Mouse (Mus musculus) lung, embryonic 15.5 days (tissue): ENCODE measurements at regions not wholly inside any gene's neighbourhood (a gene's known extent, or its start where the extent isn't known, plus 50 kb on each side); places are given as distances from the start of the nearest gene placed in this dataset.
A peak's percentile ranks its signal among the peaks of the same experiment; 100 is the strongest.

ENCODE experiments used
- ATAC-seq: fragments of 200-750 bp; cut with Nextera tagmentation; 2 replicates; pipeline ENCODE4 v1.8.0; 2017; ENCODE audit warnings: moderate number of reproducible peaks, borderline replicate concordance; ENCODE audit not compliant: low FRiP score, low TSS enrichment; ENCODE audit errors: extremely low read depth
- H3K27ac ChIP-seq: fragments of 300-500 bp; sonication (generic); 2 replicates; pipeline ENCODE4 v1.5.1; 2015; ENCODE audit warnings: moderate library complexity, mild to moderate bottlenecking, inconsistent platforms
- H3K27me3 ChIP-seq: fragments of 300-500 bp; sonication (generic); 2 replicates; pipeline ENCODE4 v1.6.1; 2015; ENCODE audit warnings: inconsistent platforms
- H3K36me3 ChIP-seq: fragments of 300-500 bp; sonication (generic); 2 replicates; pipeline ENCODE4 v1.6.1; 2015; ENCODE audit warnings: inconsistent platforms
- H3K4me1 ChIP-seq: fragments of 300-500 bp; sonication (generic); 2 replicates; pipeline ENCODE4 v1.6.1; 2015; ENCODE audit warnings: inconsistent platforms
- H3K4me2 ChIP-seq: fragments of 300-500 bp; sonication (generic); 2 replicates; pipeline ENCODE4 v1.6.1; 2015; ENCODE audit warnings: inconsistent platforms, mild to moderate bottlenecking, moderate library complexity
- H3K4me3 ChIP-seq: fragments of 300-500 bp; sonication (generic); 2 replicates; pipeline ENCODE4 v1.5.1; 2015; ENCODE audit warnings: mild to moderate bottlenecking, inconsistent platforms
- H3K9ac ChIP-seq: fragments of 300-500 bp; sonication (generic); 2 replicates; pipeline ENCODE4 v1.6.1; 2015; ENCODE audit warnings: inconsistent platforms
- H3K9me3 ChIP-seq: fragments of 300-500 bp; sonication (generic); 2 replicates; pipeline ENCODE4 v1.6.1; 2016; ENCODE audit warnings: inconsistent platforms
- WGBS: fragments of 180-500 bp; shearing (Covaris S2); methylation state at CpG from one replicate; pipeline ENCODE4 v1.1.7; 2015; 5-methylcytosine and 5-hydroxymethylcytosine counted together

DNA sequence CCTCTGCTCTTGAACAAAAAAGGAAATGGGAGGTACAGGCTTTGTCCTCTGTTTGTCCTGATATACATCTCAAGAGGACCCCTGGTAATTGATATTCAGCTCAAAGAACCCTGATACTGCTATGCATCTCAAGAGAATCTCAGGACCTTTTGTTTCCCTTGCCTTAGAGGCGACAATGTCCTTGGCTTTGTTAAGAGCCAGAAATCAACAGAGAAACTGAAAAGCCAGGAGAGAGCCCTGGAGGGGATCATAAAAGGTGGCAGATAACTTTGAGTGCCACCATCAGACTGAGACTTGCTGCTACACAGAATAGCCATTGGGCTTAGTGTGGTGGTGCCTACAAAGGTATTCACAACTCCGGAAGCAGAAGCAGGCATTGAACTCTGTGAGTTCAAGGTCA, 74.3 kb upstream of the Gadd45a start:
- no peak for ATAC-seq
- Histone ChIP-seq H3K4me2 (no peak overlapping the region), H3K36me3 (no peaks in the 10 kb centered on the region), H3K4me3 (no peak overlapping the region), H3K9me3 (no peaks in the 10 kb centered on the region), H3K27me3 (no peaks in the 10 kb centered on the region; the same call in 1 of the 2 replicates), H3K9ac (no peak overlapping the region), H3K27ac (no peak overlapping the region), H3K4me1 (peaks cover 4% of the 10 kb centered on the region; the same call in 1 of the 2 replicates)
- WGBS = 64% methylated on average over 2 of the region's 2 CpGs

DNA sequence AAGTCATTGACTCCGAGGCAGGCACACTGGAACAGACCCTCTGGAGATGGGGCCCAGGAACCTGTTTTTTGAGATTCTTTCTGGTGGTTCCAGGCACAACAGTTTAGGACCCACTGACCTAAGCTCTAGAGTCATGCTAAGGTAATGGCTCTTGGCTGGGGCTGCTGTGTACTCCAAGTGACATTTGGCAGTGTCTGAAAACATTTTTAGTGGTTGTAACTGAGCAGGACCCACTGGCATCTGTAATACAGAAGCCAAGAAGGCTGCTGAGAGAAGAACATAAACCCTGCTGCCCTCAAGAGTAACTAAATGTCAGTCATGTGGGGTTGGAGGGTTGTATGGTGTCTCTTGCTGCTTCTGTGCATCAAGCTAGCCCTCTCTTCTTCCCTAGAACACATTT, 73.1 kb upstream of the Gadd45a start:
- H3K4me2 ChIP-seq = no peak overlapping the region
- no peaks in the 10 kb centered on the region for H3K36me3 ChIP-seq
- H3K27ac ChIP-seq = no peak overlapping the region
- no peak overlapping the region for H3K9ac ChIP-seq
- 64% methylated on average over 1 of the region's 1 CpGs for WGBS
- no peaks in the 10 kb centered on the region; the same call in 1 of the 2 replicates for H3K27me3 ChIP-seq
- no peak for ATAC-seq
- peaks cover 4% of the 10 kb centered on the region; the same call in 1 of the 2 replicates for H3K4me1 ChIP-seq
- no peaks in the 10 kb centered on the region for H3K9me3 ChIP-seq
- H3K4me3 ChIP-seq = no peak overlapping the region

DNA sequence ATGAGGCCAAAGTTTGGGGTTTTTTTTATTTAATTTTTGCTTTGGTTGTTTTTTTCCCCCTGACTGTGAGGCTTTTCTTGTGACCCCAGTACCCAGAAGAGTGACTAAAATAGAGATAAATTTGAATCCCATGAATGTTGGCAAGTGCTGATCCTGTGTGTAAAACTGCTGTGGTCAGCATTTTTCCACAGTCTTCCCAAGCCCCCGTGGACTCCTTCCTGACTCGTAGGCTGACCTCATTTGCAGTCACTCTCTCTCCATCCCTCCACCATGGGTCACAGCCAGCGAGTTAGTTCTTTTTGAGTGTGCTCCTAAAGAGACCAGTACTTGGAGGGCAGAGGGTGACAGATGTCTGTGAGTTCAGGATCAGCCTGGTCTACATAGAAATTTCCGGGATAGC, 72.5 kb upstream of the Gadd45a start:
- Histone ChIP-seq H3K9ac (no peak overlapping the region), H3K36me3 (no peaks in the 10 kb centered on the region), H3K27me3 (no peaks in the 10 kb centered on the region; the same call in 1 of the 2 replicates), H3K4me3 (no peak overlapping the region), H3K4me1 (peaks cover 4% of the 10 kb centered on the region; the same call in 1 of the 2 replicates), H3K9me3 (no peaks in the 10 kb centered on the region), H3K27ac (no peak overlapping the region), H3K4me2 (no peak overlapping the region)
- 42% methylated on average over 4 of the region's 4 CpGs for WGBS
- no peak for ATAC-seq

DNA sequence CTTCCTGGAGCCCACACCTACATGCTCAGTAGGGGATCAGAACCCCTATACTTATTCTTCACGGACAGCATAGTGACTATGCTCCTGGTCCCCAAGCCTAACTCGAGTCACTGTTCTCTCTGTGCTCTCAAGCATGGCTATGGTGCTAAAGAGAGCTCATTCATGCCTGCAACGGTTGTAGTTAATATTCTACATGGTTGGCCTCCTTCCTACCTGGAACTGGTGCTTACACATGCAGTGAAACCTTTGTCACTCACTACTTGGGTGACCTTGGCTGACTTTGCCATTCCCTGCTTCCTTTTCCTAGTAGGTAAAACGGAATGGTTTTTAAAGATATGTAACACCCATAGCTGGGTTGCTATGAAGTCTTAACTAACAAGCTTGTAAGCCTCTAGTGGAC, 70.3 kb upstream of the Gadd45a start:
- Histone ChIP-seq H3K9ac (no peak overlapping the region), H3K27me3 (no peaks in the 10 kb centered on the region; the same call in 1 of the 2 replicates), H3K4me1 (peaks cover 5% of the 10 kb centered on the region), H3K4me3 (no peak overlapping the region), H3K36me3 (no peaks in the 10 kb centered on the region), H3K27ac (no peak overlapping the region), H3K4me2 (no peak overlapping the region), H3K9me3 (no peaks in the 10 kb centered on the region)
- WGBS = 71% methylated on average over 4 of the region's 4 CpGs
- ATAC-seq = no peak

DNA sequence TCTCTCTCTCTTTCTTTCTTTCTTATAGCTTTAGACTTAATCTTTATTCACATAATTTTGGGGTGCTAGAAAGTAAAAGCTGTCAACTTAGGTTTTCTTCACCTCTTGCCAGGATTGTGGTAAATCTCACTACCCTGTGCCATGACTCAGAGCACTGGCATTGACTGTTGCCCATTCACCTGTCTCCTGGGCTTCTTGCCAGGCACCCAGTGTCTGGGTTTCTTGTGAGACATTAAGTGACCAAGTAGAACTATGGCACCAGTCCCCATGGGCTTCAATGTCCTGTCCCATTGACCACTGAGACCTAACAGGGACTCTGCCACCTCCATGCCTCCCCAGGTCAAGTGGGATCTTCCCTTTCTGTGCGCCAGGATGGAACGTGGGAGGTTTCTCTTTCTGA, 69.2 kb upstream of the Gadd45a start:
- Histone ChIP-seq H3K4me2 (no peak overlapping the region), H3K9me3 (no peaks in the 10 kb centered on the region), H3K27me3 (no peaks in the 10 kb centered on the region), H3K4me1 (peaks cover 13% of the 10 kb centered on the region), H3K27ac (no peak overlapping the region), H3K4me3 (no peak overlapping the region), H3K9ac (no peak overlapping the region), H3K36me3 (no peaks in the 10 kb centered on the region)
- no peak for ATAC-seq
- 90% methylated on average over 2 of the region's 2 CpGs for WGBS

DNA sequence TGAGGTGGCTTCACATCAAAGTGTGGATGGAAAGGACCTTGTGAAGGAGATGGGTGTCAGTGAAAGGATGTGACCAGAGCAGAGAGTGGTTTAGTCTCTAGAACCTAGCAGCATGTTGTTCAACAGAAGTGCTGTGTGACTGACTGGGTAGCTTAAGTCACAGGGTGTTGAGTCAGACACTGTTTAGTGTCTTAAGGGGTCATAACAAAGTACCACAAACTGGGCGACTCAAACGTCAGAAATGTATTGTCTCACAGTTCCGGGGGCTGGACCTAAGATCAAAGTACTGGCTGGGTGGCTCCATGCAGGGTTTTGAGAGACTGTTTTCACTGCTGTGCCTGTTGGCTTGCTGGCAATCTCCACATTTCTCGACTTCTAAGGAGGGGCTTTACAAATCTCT, 68.1 kb upstream of the Gadd45a start:
- Histone ChIP-seq H3K4me1 (peaks cover 13% of the 10 kb centered on the region), H3K27ac (no peak overlapping the region), H3K36me3 (no peaks in the 10 kb centered on the region), H3K9me3 (no peaks in the 10 kb centered on the region), H3K4me2 (no peak overlapping the region), H3K4me3 (no peak overlapping the region), H3K27me3 (no peaks in the 10 kb centered on the region), H3K9ac (no peak overlapping the region)
- ATAC-seq = no peak
- 7% methylated on average over 4 of the region's 4 CpGs for WGBS

DNA sequence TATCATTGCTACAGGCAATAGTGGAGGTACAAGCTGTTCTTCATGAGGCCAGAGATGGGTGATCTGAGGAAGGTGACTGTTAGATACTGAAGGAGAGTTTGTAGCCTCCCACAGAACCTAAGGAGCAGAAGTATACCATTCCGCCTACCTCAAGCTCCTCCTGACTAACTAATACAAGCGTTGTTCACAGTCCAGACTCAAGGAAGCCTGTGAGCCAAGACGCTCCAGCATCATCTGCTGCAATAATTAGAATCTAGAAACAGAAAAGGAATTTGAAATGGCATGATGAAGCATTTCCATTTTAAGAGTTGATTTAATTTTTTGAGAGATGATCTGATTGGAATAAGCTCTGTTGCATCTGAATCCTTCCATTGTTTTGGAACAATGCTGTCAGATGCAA, 66.9 kb upstream of the Gadd45a start:
- no peak for ATAC-seq

DNA sequence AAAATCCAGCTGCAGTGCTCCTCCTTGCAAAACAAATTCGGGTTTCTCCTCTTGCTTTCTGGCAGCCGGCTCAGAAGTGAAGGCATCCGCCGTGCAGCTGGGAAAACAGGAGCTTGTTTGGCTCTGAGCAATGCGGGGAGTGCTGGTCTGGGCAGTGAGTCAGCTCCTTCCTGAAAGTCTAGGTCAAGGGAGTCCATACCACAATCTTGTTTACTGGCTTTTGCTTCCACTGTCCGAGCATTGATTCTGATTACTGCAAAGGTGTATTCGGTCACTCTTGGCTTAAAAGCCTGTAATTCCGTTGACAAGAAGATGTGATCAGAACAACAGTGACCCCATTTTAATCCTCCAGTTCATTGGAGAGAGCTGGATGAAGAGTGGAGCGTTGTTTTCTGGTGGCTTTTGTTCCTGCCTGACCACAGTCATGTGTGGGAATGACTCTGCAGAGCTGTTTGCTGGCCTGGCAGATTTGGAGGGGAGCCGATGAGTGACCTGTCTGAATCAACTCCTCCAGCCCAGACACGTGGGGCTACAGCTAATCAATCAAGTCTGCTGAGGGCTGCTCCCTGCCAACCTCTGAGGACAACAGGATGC, 65.4 kb upstream of the Gadd45a start:
- ATAC-seq = peak; percentile 79
- Histone ChIP-seq H3K4me2 (peak overlapping the region; percentile 17; the same call in 1 of the 2 replicates), H3K9ac (no peak overlapping the region), H3K27me3 (no peaks in the 10 kb centered on the region), H3K36me3 (no peaks in the 10 kb centered on the region), H3K9me3 (no peaks in the 10 kb centered on the region), H3K27ac (0 out of 2 replicates have a peak overlapping the region, but pooled peaks have one; percentile 26), H3K4me1 (peaks cover 13% of the 10 kb centered on the region), H3K4me3 (no peak overlapping the region)
- 20% methylated on average over 11 of the region's 11 CpGs for whole genome bisulfite sequencing

More for the DNA sequence above, 66.9 kb upstream of the Gadd45a start:
- 84% methylated on average over 3 of the region's 3 CpGs for WGBS
- H3K4me2 ChIP-seq = no peak overlapping the region
- no peak overlapping the region for H3K9ac ChIP-seq
- no peaks in the 10 kb centered on the region for H3K9me3 ChIP-seq
- H3K4me3 ChIP-seq = no peak overlapping the region
- no peaks in the 10 kb centered on the region for H3K36me3 ChIP-seq
- no peak overlapping the region for H3K27ac ChIP-seq
- peaks cover 13% of the 10 kb centered on the region for H3K4me1 ChIP-seq
- H3K27me3 ChIP-seq = no peaks in the 10 kb centered on the region

DNA sequence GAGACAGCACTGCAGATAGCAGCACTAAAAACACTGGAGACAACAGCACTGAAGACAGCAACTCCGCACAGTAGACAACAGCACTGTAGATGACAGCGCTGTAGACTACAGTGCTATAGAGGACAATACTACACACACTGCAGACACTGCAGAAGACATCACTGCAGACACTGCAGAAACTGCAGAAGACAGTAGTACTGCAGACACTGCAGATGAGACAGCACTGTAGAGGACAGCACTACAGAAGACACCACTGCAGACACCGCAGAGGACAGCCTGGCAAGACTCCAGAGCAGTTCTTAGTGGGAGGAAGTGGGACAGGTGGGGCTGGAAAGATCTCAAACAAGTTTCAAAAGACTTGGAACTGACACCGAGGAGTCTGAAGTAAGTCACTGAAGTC, 64.8 kb upstream of the Gadd45a start:
- no peak overlapping the region for H3K9ac ChIP-seq
- no peak overlapping the region for H3K4me3 ChIP-seq
- WGBS = 53% methylated on average over 4 of the region's 4 CpGs
- peak overlapping the region; percentile 17; the same call in 1 of the 2 replicates for H3K4me2 ChIP-seq
- no peaks in the 10 kb centered on the region for H3K36me3 ChIP-seq
- ATAC-seq = peak; percentile 74
- peaks cover 13% of the 10 kb centered on the region for H3K4me1 ChIP-seq
- no peaks in the 10 kb centered on the region for H3K27me3 ChIP-seq
- H3K9me3 ChIP-seq = no peaks in the 10 kb centered on the region
- H3K27ac ChIP-seq = 0 out of 2 replicates have a peak overlapping the region, but pooled peaks have one; percentile 26

DNA sequence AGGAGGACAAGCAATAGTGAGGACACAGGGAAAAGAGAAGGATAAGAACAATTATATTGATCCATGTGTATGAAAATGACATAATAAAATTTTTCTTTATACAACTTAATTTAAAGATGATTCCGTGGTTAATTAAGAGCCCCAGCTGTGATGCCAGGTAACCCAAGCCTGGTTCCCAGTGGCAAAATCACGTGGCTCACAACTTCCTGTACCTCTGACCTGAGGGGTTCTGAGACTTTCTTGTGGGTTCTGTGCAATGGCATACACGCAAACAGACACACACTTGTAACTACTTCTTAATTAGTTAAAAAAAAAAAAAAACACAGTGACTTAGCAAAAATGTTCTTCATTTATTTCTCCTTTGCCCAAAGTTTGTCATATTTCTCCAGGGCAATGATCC, 57.2 kb upstream of the Gadd45a start:
- no peak for ATAC-seq
- H3K4me3 ChIP-seq = no peak overlapping the region
- H3K4me1 ChIP-seq = no peaks in the 10 kb centered on the region
- no peak overlapping the region for H3K9ac ChIP-seq
- H3K36me3 ChIP-seq = no peaks in the 10 kb centered on the region
- 76% methylated on average over 3 of the region's 3 CpGs for WGBS
- no peak overlapping the region for H3K4me2 ChIP-seq
- no peak overlapping the region for H3K27ac ChIP-seq
- H3K27me3 ChIP-seq = no peaks in the 10 kb centered on the region
- H3K9me3 ChIP-seq = no peaks in the 10 kb centered on the region

DNA sequence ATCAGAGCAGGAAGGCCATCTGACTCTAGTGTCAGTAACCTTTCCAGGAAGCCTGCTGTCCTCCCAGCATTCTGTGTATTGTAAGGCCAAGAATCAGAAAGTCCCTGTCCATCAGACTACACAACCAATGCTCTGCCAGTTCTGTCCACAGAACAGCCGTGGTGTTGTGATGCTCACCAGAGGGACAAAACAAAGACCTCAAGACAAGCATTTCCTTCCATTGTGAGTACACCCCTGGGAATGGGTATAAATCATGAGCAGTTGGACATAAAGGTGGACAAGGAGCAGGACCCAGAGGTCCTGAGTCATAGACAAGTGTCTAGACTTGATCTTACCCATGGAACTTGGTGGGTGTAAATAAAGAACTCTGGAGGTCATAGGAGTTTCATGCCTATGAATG, 55.9 kb upstream of the Gadd45a start:
- no peak overlapping the region for H3K4me2 ChIP-seq
- H3K27me3 ChIP-seq = no peaks in the 10 kb centered on the region
- WGBS = 78% methylated on average over 1 of the region's 1 CpGs
- no peaks in the 10 kb centered on the region for H3K4me1 ChIP-seq
- ATAC-seq = no peak
- H3K36me3 ChIP-seq = no peaks in the 10 kb centered on the region
- no peak overlapping the region for H3K4me3 ChIP-seq
- no peak overlapping the region for H3K27ac ChIP-seq
- H3K9ac ChIP-seq = no peak overlapping the region
- no peaks in the 10 kb centered on the region for H3K9me3 ChIP-seq

DNA sequence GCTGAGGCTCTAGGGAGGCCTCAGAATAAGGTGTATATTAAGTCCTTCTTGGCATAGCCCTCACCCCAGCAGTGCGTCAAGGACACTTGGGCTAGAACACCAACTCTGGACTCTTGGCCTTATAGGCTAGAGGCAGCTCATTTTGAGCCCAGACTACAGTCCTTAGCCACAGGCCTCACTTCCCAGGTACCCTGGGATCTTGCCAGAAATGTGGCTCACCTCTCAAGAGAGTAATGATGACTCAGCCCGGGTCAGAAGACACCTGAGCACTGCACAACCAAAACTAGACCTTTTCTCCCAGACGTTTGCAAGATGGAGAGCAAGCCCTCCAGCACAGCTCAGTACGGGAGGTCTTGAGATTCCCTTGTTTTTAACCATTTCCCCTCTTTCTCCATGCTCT, 52.9 kb upstream of the Gadd45a start:
- Histone ChIP-seq H3K4me2 (no peak overlapping the region), H3K27ac (no peak overlapping the region), H3K9ac (no peak overlapping the region), H3K27me3 (no peaks in the 10 kb centered on the region), H3K4me3 (no peak overlapping the region), H3K36me3 (no peaks in the 10 kb centered on the region), H3K9me3 (no peaks in the 10 kb centered on the region), H3K4me1 (no peaks in the 10 kb centered on the region)
- WGBS = 59% methylated on average over 4 of the region's 4 CpGs
- ATAC-seq = no peak
